Mouse (Mus musculus) MEL (cell line): ENCODE results near the gene Chchd5. TPM values are rescaled to one million over a fixed set of nuclear protein-coding genes. Genes with fewer than 3 reads are reported as not detected.

Source experiments
- DNase-seq: peaks from one replicate; pipeline ENCODE4 v3.0.0; 2011; ENCODE audit warnings: low read depth, low spot score
- H3K27ac ChIP-seq: 2 replicates; pipeline ENCODE4 v1.5.1; 2012; ENCODE audit warnings: low read depth, mild to moderate bottlenecking, control low read depth, low read length, moderate library complexity; ENCODE audit not compliant: control insufficient read depth
- H3K27me3 ChIP-seq, 2 experiments: fragments of 150-350 bp in 1 of 2; sonication (generic) in 1 of 2; 2 replicates each; pipeline ENCODE4 v1.6.1; 2012; ENCODE audit warnings: low read length in 2 of 2, mild to moderate bottlenecking in 2 of 2, improper control_type of control experiment in 1 of 2, moderate library complexity in 1 of 2; ENCODE audit not compliant: insufficient read depth in 2 of 2, control insufficient read depth in 1 of 2
- H3K36me3 ChIP-seq, 2 experiments: 2 replicates each; pipeline ENCODE4 v1.6.1; 2012 to 2014; ENCODE audit warnings: low read length in 2 of 2, improper control_type of control experiment in 1 of 2, inconsistent platforms in 1 of 2, mild to moderate bottlenecking in 1 of 2; ENCODE audit not compliant: insufficient read depth in 2 of 2, control insufficient read depth in 1 of 2
- H3K4me1 ChIP-seq, 2 experiments: fragments of 150-350 bp in 1 of 2; sonication (generic) in 1 of 2; 2 replicates each; pipeline ENCODE4 v1.6.1; 2012; ENCODE audit warnings: low read length in 2 of 2, improper control_type of control experiment in 1 of 2, mild to moderate bottlenecking in 1 of 2; ENCODE audit not compliant: insufficient read depth in 2 of 2, control insufficient read depth in 1 of 2
- H3K4me3 ChIP-seq, 2 experiments: fragments of 150-350 bp in 1 of 2; sonication (generic) in 1 of 2; 2 replicates each; pipeline ENCODE4 v1.5.1; 2012; ENCODE audit warnings: low read depth in 2 of 2, low read length in 2 of 2, mild to moderate bottlenecking in 2 of 2, moderate library complexity in 2 of 2, control low read depth in 1 of 2, improper control_type of control experiment in 1 of 2; ENCODE audit not compliant: control insufficient read depth in 1 of 2, insufficient read depth in 1 of 2
- H3K79me2 ChIP-seq: 2 replicates; pipeline ENCODE4 v1.6.1; 2012; ENCODE audit warnings: mild to moderate bottlenecking, low read length, moderate library complexity; ENCODE audit not compliant: control insufficient read depth, poor library complexity, insufficient read depth
- H3K9ac ChIP-seq: 2 replicates; pipeline ENCODE4 v1.6.1; 2012; ENCODE audit warnings: low read depth, mild to moderate bottlenecking, control low read depth, low read length, moderate library complexity; ENCODE audit not compliant: control insufficient read depth, poor library complexity, severe bottlenecking
- H3K9me3 ChIP-seq: fragments of 150-350 bp; sonication (generic); replicated peaks from 2 replicates; pipeline ENCODE4 v1.6.1; 2012; ENCODE audit warnings: mild to moderate bottlenecking, low read length, improper control_type of control experiment, moderate library complexity; ENCODE audit not compliant: insufficient read depth
- CHD1 ChIP-seq: IDR thresholded peaks from 2 replicates; pipeline ENCODE4 v1.6.1; 2012; ENCODE audit warnings: low read depth, mild to moderate bottlenecking, inconsistent platforms, low read length, improper control_type of control experiment
- CTCF ChIP-seq, 3 experiments: IDR thresholded peaks in 2 of 3; conservative IDR thresholded peaks in 1 of 3; 2 replicates each; pipeline ENCODE4 v1.5.1; 2011 to 2012; ENCODE audit warnings: low read length in 3 of 3, low read depth in 2 of 3, mild to moderate bottlenecking in 2 of 3, improper control_type of control experiment in 1 of 3, inconsistent platforms in 1 of 3, mixed read lengths in 1 of 3, moderate library complexity in 1 of 3; ENCODE audit not compliant: control insufficient read depth in 1 of 3, insufficient read depth in 1 of 3, poor library complexity in 1 of 3, severe bottlenecking in 1 of 3
- ELF1 ChIP-seq: IDR thresholded peaks from 2 replicates; pipeline ENCODE4 v1.6.1; 2014; ENCODE audit warnings: low read depth, mild to moderate bottlenecking, inconsistent platforms, low read length, improper control_type of control experiment, moderate library complexity
- GABPA ChIP-seq: IDR thresholded peaks from 2 replicates; pipeline ENCODE4 v1.6.1; 2012; ENCODE audit warnings: low read depth, mild to moderate bottlenecking, inconsistent platforms, low read length, improper control_type of control experiment, moderate library complexity
- GATA1 ChIP-seq: IDR thresholded peaks from 2 replicates; pipeline ENCODE4 v1.6.1; 2011; ENCODE audit warnings: low read depth, low read length, improper control_type of control experiment
- JUND ChIP-seq: IDR thresholded peaks from 2 replicates; pipeline ENCODE4 v1.6.1; 2011; ENCODE audit warnings: low read depth, mild to moderate bottlenecking, improper control_type of control experiment, low read length
- KAT2A ChIP-seq: conservative IDR thresholded peaks from 2 replicates; pipeline ENCODE4 v1.6.1; 2012; ENCODE audit warnings: low read depth, low read length, improper control_type of control experiment, inconsistent platforms
- MAFK ChIP-seq: IDR thresholded peaks from 2 replicates; pipeline ENCODE4 v1.6.1; 2011; ENCODE audit warnings: low read depth, mild to moderate bottlenecking, low read length, improper control_type of control experiment, borderline replicate concordance
- MAX ChIP-seq: IDR thresholded peaks from 2 replicates; pipeline ENCODE4 v1.6.1; 2011; ENCODE audit warnings: low read length, improper control_type of control experiment
- MEF2A ChIP-seq: IDR thresholded peaks from 2 replicates; pipeline ENCODE4 v1.6.1; 2014; ENCODE audit warnings: low read depth, mild to moderate bottlenecking, inconsistent platforms, low read length, improper control_type of control experiment; ENCODE audit not compliant: poor library complexity, insufficient replicate concordance, severe bottlenecking; ENCODE audit errors: extremely low read depth
- MYB ChIP-seq: IDR thresholded peaks from 2 replicates; pipeline ENCODE4 v1.6.1; 2011; ENCODE audit warnings: mild to moderate bottlenecking, low read depth, low read length, improper control_type of control experiment
- MYC ChIP-seq: IDR thresholded peaks from 2 replicates; pipeline ENCODE4 v1.6.1; 2011; ENCODE audit warnings: low read depth, mild to moderate bottlenecking, low read length, improper control_type of control experiment, moderate library complexity
- NRF1 ChIP-seq: IDR thresholded peaks from 2 replicates; pipeline ENCODE4 v1.6.1; 2014; ENCODE audit warnings: low read depth, mild to moderate bottlenecking, inconsistent platforms, low read length, improper control_type of control experiment, moderate library complexity; ENCODE audit not compliant: poor library complexity, insufficient read depth, severe bottlenecking
- POLR2A ChIP-seq, 2 experiments: IDR thresholded peaks; 2 replicates each; pipeline ENCODE4 v1.6.1; 2011 to 2012; ENCODE audit warnings: low read length in 2 of 2, mild to moderate bottlenecking in 2 of 2, control low read depth in 1 of 2, improper control_type of control experiment in 1 of 2, low read depth in 1 of 2, moderate library complexity in 1 of 2; ENCODE audit not compliant: control insufficient read depth in 1 of 2, insufficient read depth in 1 of 2, poor library complexity in 1 of 2
- POLR2AphosphoS2 ChIP-seq: IDR thresholded peaks from 2 replicates; pipeline ENCODE4 v1.6.1; 2011; ENCODE audit warnings: low read length, improper control_type of control experiment
- POLR2AphosphoS5 ChIP-seq: IDR thresholded peaks from 2 replicates; pipeline ENCODE4 v1.6.1; 2012; ENCODE audit warnings: low read depth, borderline replicate concordance, mild to moderate bottlenecking, inconsistent platforms, low read length, moderate library complexity, mixed read lengths
- SIN3A ChIP-seq: IDR thresholded peaks from 2 replicates; pipeline ENCODE4 v1.6.1; 2012; ENCODE audit warnings: low read length, improper control_type of control experiment, inconsistent platforms
- TAL1 ChIP-seq: IDR thresholded peaks from 2 replicates; pipeline ENCODE4 v1.6.1; 2012; ENCODE audit warnings: mild to moderate bottlenecking, inconsistent platforms, low read length, moderate library complexity, mixed read lengths
- TCF12 ChIP-seq: IDR thresholded peaks from 2 replicates; pipeline ENCODE4 v1.6.1; 2014; ENCODE audit warnings: low read depth, mild to moderate bottlenecking, inconsistent platforms, low read length, improper control_type of control experiment, moderate library complexity
- UBTF ChIP-seq: IDR thresholded peaks from 2 replicates; pipeline ENCODE4 v1.6.1; 2012; ENCODE audit warnings: low read depth, mild to moderate bottlenecking, inconsistent platforms, low read length, improper control_type of control experiment, moderate library complexity, borderline replicate concordance; ENCODE audit not compliant: insufficient read depth
- USF1 ChIP-seq: IDR thresholded peaks from 2 replicates; pipeline ENCODE4 v1.6.1; 2014; ENCODE audit warnings: low read depth, mild to moderate bottlenecking, inconsistent platforms, low read length, improper control_type of control experiment, moderate library complexity
- USF2 ChIP-seq, 2 experiments: IDR thresholded peaks; 2 replicates each; pipeline ENCODE4 v1.6.1; 2011 to 2012; ENCODE audit warnings: improper control_type of control experiment in 2 of 2, low read length in 2 of 2, borderline replicate concordance in 1 of 2, inconsistent platforms in 1 of 2, low read depth in 1 of 2, mild to moderate bottlenecking in 1 of 2; ENCODE audit not compliant: insufficient read depth in 1 of 2
- ZC3H11A ChIP-seq: IDR thresholded peaks from 2 replicates; pipeline ENCODE4 v1.6.1; 2012; ENCODE audit warnings: low read depth, mild to moderate bottlenecking, inconsistent platforms, low read length, improper control_type of control experiment
- ZKSCAN1 ChIP-seq: IDR thresholded peaks from 2 replicates; pipeline ENCODE4 v1.6.1; 2012; ENCODE audit warnings: low read depth, mild to moderate bottlenecking, inconsistent platforms, low read length, improper control_type of control experiment, moderate library complexity
- ZMIZ1 ChIP-seq: IDR thresholded peaks from 2 replicates; pipeline ENCODE4 v1.6.1; 2012; ENCODE audit warnings: low read depth, mild to moderate bottlenecking, inconsistent platforms, low read length, improper control_type of control experiment, moderate library complexity
- ZNF384 ChIP-seq: IDR thresholded peaks from 2 replicates; pipeline ENCODE4 v1.6.1; 2012; ENCODE audit warnings: low read depth, mild to moderate bottlenecking, inconsistent platforms, low read length, improper control_type of control experiment
- polyA plus RNA-seq, 2 experiments: library from polyadenylated mRNA; stranded (reverse) in 1 of 2; unstranded in 1 of 2; fragments of >175 nt in 1 of 2; fragments of >200 nt in 1 of 2; gene quantifications; 2 replicates each; pipeline versions ENCODE4 v1.2.1 to v1.2.4; 2012; ENCODE audit warnings: low replicate concordance in 2 of 2, low read depth in 1 of 2; ENCODE audit not compliant: insufficient read length in 2 of 2, insufficient read depth in 1 of 2, missing spikeins in 1 of 2
- total RNA-seq: library from RNA; depleted of rRNA; stranded (reverse); fragments of 300-350 nt; gene quantifications from 2 replicates; pipeline ENCODE4 v1.2.3, GENCODE M21; 2012

Chchd5 gene
- total and polyA plus RNA-seq, 3 experiments = 15.9 to 23.7 TPM; not detected in 1

DNA sequence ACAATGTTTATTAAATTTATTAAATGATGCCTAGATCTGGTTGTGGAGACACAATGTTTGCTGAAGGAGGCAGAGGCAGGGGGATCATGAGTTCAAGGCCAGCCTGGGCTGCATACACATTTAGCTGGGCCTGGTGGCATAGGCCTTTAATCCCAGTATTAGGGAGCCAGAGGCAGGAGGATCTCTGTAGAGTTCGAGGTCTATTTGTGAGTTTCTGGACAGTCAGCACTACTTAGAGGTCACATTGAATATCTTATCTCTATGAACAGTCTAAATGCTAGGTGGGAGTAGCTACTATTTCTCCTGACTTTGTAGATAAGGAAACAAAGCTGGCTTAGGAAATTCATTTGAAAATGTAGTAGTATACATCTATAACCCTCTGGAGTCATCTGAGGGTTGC, 42.0 kb upstream of the Chchd5 start:
- TF ChIP-seq CTCF (IDR thresholded peaks at IDR 0.05 in 2 of 3, conservative IDR thresholded peaks at IDR 0.05 in 1 of 3; ENCODE audit: control insufficient read depth in 1 of 3, insufficient read depth in 1 of 3, low read depth in 2 of 3, low read length in 3 of 3, poor library complexity in 1 of 3, severe bottlenecking in 1 of 3) (no peak), POLR2AphosphoS2 (no peak), UBTF (no peak), SIN3A (no peak), POLR2AphosphoS5 (no peak), POLR2A (IDR thresholded peaks at IDR 0.05; ENCODE audit: control insufficient read depth in 1 of 2, insufficient read depth in 1 of 2, low read depth in 1 of 2, low read length in 2 of 2, poor library complexity in 1 of 2) (no peak), USF1 (no peak), MYB (no peak), ZMIZ1 (no peak), ZNF384 (no peak), KAT2A (no peak), TAL1 (no peak), CHD1 (no peak), ELF1 (no peak)

DNA sequence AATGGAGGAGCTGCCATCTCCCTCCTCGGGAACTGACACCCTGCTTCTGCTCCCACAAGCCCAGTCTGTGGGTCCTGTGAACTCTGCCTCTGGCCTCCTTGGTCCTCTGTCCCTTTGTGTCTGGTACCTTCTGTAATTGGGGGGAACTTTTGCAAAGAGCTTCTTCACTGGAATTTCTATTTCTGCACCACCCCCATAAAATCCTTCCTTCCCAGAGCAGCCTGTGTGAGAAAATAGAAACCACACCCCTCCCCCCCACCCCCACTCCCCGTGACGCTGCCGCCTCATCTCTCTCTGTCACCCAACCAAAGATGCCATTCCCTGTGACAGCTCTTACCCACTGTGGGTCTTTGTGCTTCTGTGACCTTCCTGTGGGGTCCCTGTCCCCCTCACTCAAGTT, 39.1 kb upstream of the Chchd5 start:
- H3K79me2 ChIP-seq = no peaks in the 10 kb centered on the region
- H3K27ac ChIP-seq = no peak overlapping the region
- no peaks in the 10 kb centered on the region for H3K27me3 ChIP-seq
- no peaks in the 10 kb centered on the region for H3K4me1 ChIP-seq
- DNase-seq = no peak
- H3K9me3 ChIP-seq = no peaks in the 10 kb centered on the region
- TF ChIP-seq GABPA (no peak), CTCF (IDR thresholded peaks at IDR 0.05 in 2 of 3, conservative IDR thresholded peaks at IDR 0.05 in 1 of 3; ENCODE audit: control insufficient read depth in 1 of 3, insufficient read depth in 1 of 3, low read depth in 2 of 3, low read length in 3 of 3, poor library complexity in 1 of 3, severe bottlenecking in 1 of 3) (no peak), USF2 (IDR thresholded peaks at IDR 0.05; ENCODE audit: borderline replicate concordance in 1 of 2, insufficient read depth in 1 of 2, low read depth in 1 of 2, low read length in 2 of 2) (no peak), ZMIZ1 (no peak), NRF1 (no peak), MAFK (no peak), USF1 (no peak), MAX (no peak), KAT2A (no peak), GATA1 (no peak), ZKSCAN1 (no peak), MEF2A (no peak), ZC3H11A (no peak), JUND (no peak), TAL1 (no peak), POLR2AphosphoS2 (no peak), TCF12 (no peak), MYC (no peak)
- H3K4me3 ChIP-seq = no peak overlapping the region
- H3K9ac ChIP-seq = no peak overlapping the region
- H3K36me3 ChIP-seq = no peaks in the 10 kb centered on the region

More for the DNA sequence above, 42.0 kb upstream of the Chchd5 start:
- Histone ChIP-seq H3K27ac (no peak overlapping the region), H3K79me2 (no peaks in the 10 kb centered on the region), H3K36me3 (no peaks in the 10 kb centered on the region; a peak in 1 of 4 replicates), H3K4me3 (no peak overlapping the region), H3K9ac (no peak overlapping the region), H3K27me3 (no peaks in the 10 kb centered on the region), H3K9me3 (no peaks in the 10 kb centered on the region), H3K4me1 (no peaks in the 10 kb centered on the region)
- DNase-seq = no peak
